Mouse (Mus musculus): Measurements from ENCODE around the gene Serpinc1.

Serpinc1 gene

DNA sequence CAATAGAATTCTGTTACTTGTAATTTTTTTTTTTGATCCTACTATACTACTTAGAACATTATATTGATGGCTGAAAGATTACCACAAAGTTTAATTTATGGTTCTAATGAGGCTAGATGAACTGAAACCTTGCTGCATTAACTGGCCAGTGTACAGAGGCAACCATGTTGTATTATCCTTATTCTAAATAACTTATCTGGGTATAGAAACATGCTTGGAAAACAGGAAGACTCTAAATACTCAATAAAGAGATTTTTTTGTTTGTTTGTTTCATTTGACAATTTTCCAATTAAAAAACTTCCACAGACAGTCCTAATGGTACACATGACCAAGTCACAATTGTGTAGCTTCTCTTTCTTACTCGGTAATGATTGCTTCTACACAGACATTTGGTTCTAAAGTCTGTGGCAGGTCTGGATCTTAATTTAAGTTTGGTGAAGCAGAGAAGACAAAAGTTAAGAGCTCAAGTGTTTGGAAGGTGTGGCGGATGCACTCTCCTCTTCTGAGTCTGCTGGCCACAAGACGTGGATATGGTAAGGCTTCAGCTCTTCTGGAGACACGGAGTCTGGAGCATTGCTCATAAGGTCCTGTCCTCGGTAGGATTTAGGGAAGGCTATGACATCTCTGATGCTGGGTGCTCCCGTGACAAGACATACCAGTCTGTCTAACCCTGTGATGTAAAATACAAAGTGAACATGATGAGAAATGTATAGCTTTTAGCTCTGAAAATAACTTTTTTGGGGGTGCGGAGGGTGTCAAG is 63.1 kb downstream of the Serpinc1 start:
- DNase-seq (ENCODE audit: low read depth, low spot score) = no peak

DNA sequence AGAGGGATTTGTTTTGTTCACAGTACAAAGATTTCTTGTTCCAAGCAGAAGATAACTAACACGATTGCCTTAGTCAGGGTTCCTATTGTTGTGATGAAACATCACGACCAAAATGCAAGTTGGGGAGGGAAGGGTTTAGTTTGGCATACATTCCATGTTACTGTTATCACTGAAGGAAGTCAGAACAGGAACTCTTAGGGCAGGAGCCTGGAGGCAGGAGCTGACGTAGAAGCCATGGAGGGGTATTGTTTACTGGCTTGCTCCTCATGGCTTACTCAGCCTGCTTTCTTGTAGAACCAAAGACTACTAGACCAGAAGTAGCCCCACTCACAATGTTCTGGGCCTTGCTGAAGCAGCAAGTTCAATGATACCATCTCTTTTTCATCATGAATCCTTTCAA is 68.6 kb downstream of the Serpinc1 start:
- no peak for DNase-seq (ENCODE audit: low read depth, low spot score)
